Mouse (Mus musculus): ENCODE measurements around the gene Prkcb.

DNA sequence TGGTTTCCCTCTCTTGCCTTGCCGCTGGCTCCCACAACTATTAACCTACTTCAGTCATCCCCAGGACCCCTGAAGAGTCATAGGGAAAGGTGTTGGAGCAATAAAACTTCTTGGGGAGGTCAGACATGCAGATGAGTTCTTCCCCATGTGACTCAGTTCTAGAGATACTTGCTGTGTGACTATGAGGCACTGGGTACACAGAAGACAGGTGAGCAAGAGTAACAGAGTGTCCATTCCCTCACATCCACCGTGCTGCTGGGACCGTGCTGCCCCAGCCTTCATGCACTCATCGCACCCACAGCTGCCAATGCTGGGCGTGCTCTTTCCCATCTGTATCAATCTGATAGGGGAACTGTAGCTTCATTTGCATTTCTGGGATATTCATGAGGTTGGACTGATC, 100.3 kb downstream of the Prkcb start:
- TF ChIP-seq CTCF (IDR thresholded peaks at IDR 0.05) (no peak), POLR2A (IDR thresholded peaks at IDR 0.05; ENCODE audit: insufficient read depth, low read depth, low read length) (no peak)

Measured in heart, adult 2 months (tissue).